Mouse (Mus musculus) cerebellum, adult 2 months (tissue): ENCODE results near the gene Dad1. TPM values are rescaled to one million over a fixed set of nuclear protein-coding genes. Genes with fewer than 3 reads are reported as not detected.
"Not testable (repeated sequence)": the region's sequence is repeated elsewhere in the genome, so short reads cannot be mapped to it uniquely, and the experiment has no call there.

ENCODE experiments used
- DNase-seq, 2 experiments: peaks; one replicate each; pipeline ENCODE4 v3.0.0; 2021
- H3K27ac ChIP-seq: fragments of 200-500 bp; 2 replicates; pipeline ENCODE4 v1.5.1; 2012; ENCODE audit warnings: low read length, control low read depth, inconsistent platforms; ENCODE audit not compliant: insufficient read depth
- H3K27me3 ChIP-seq: fragments of 200-500 bp; 2 replicates; pipeline ENCODE4 v1.6.1; 2012; ENCODE audit warnings: inconsistent platforms, mild to moderate bottlenecking, low read length, moderate library complexity; ENCODE audit not compliant: control insufficient read depth, insufficient read depth
- H3K4me1 ChIP-seq: fragments of 200-500 bp; 2 replicates; pipeline ENCODE4 v1.6.1; 2011; ENCODE audit warnings: low read length; ENCODE audit not compliant: control insufficient read depth, insufficient read depth
- H3K4me3 ChIP-seq: fragments of 200-500 bp; replicated peaks from 2 replicates; pipeline ENCODE3; 2011; ENCODE audit warnings: mild to moderate bottlenecking, low read depth, low read length, control low read depth; ENCODE audit not compliant: insufficient read depth
- CTCF ChIP-seq: fragments of 200-500 bp; IDR thresholded peaks from 2 replicates; pipeline ENCODE4 v1.5.1; 2011; ENCODE audit warnings: low read depth, mild to moderate bottlenecking, control low read depth, low read length, moderate library complexity, borderline replicate concordance; ENCODE audit not compliant: insufficient read depth
- POLR2A ChIP-seq: fragments of 200-500 bp; IDR thresholded peaks from 2 replicates; pipeline ENCODE4 v1.6.1; 2011; ENCODE audit warnings: low read length, control low read depth, borderline replicate concordance; ENCODE audit not compliant: insufficient read depth
- WGBS: fragments of 180-500 bp; shearing (Covaris S2); methylation state at CpG from one replicate; pipeline ENCODE4 v1.1.7; 2018; 5-methylcytosine and 5-hydroxymethylcytosine counted together
- polyA plus RNA-seq: library from polyadenylated mRNA; depleted of rRNA; stranded (reverse); fragments of >200 nt; gene quantifications from 2 replicates; pipeline ENCODE4 v1.2.3, GENCODE M21; 2012

Gene Dad1
- polyA plus RNA-seq, 1 experiment = 254 TPM

- no peak for DNase-seq
- WGBS = 84% methylated on average over 21 of the region's 21 CpGs
- Histone ChIP-seq H3K27me3 (no peaks in the 10 kb centered on the region), H3K4me3 (no peak overlapping the region), H3K4me1 (no peaks in the 10 kb centered on the region), H3K27ac (no peak overlapping the region)
- TF ChIP-seq POLR2A = no peak
- no peak for TF ChIP-seq CTCF
These were observed 22.5 kb downstream of the Dad1 start for GRCm38 (mm10) chr14:54231176-54231956.

GRCm38 (mm10) chr14:54230638-54231150, 23.2 kb downstream of the Dad1 start:
- no peak for TF ChIP-seq CTCF
- no peak for TF ChIP-seq POLR2A
- no peak overlapping the region for H3K4me3 ChIP-seq
- 82% methylated on average over 14 of the region's 14 CpGs for WGBS
- H3K27me3 ChIP-seq = no peaks in the 10 kb centered on the region
- H3K4me1 ChIP-seq = no peaks in the 10 kb centered on the region
- no peak for DNase-seq
- H3K27ac ChIP-seq = no peak overlapping the region

- 85% methylated on average over 4 of the region's 4 CpGs for WGBS
- not testable (repeated sequence) for H3K27me3 ChIP-seq, H3K27ac ChIP-seq, DNase-seq, H3K4me1 ChIP-seq, H3K4me3 ChIP-seq
These were observed 24.1 kb downstream of the Dad1 start for GRCm38 (mm10) chr14:54229849-54230248.

- no peak overlapping the region for H3K27ac ChIP-seq
- 17% methylated on average over 25 of the region's 25 CpGs for WGBS
- H3K4me3 ChIP-seq = peak overlapping the region; percentile 48
- no peaks in the 10 kb centered on the region for H3K4me1 ChIP-seq
- peak; percentile 19 to 25 for DNase-seq
- no peak for TF ChIP-seq POLR2A
- TF ChIP-seq CTCF = no peak
- no peaks in the 10 kb centered on the region for H3K27me3 ChIP-seq
These were observed 24.8 kb downstream of the Dad1 start for GRCm38 (mm10) chr14:54228933-54229713.

GRCm38 (mm10) chr14:54228501-54228900, 25.4 kb downstream of the Dad1 start:
- DNase-seq = peak in 1 of 2 experiments; percentile 38
- no peak for TF ChIP-seq POLR2A
- no peak for TF ChIP-seq CTCF
- no peaks in the 10 kb centered on the region for H3K4me1 ChIP-seq
- 28% methylated on average over 7 of the region's 7 CpGs for WGBS
- H3K27ac ChIP-seq = no peak overlapping the region
- H3K4me3 ChIP-seq = peak overlapping the region; percentile 89
- H3K27me3 ChIP-seq = no peaks in the 10 kb centered on the region

- DNase-seq = peak; percentile 63 to 74
- no peak for TF ChIP-seq POLR2A
- TF ChIP-seq CTCF = peak; percentile 80
- Histone ChIP-seq H3K27me3 (no peaks in the 10 kb centered on the region), H3K4me1 (no peaks in the 10 kb centered on the region), H3K4me3 (peak overlapping the region; percentile 89), H3K27ac (no peak overlapping the region)
- WGBS = under 1% methylated on average over 10 of the region's 10 CpGs
These were observed 25.9 kb downstream of the Dad1 start for GRCm38 (mm10) chr14:54227911-54228451.

- 49% methylated on average over 16 of the region's 16 CpGs for WGBS
- Histone ChIP-seq H3K4me3 (no peak overlapping the region), H3K27ac (no peak overlapping the region), H3K27me3 (no peaks in the 10 kb centered on the region), H3K4me1 (no peaks in the 10 kb centered on the region)
- DNase-seq = no peak
- TF ChIP-seq POLR2A (no peak), CTCF (no peak)
These were observed 26.7 kb downstream of the Dad1 start for GRCm38 (mm10) chr14:54226911-54227811.
